Mouse (Mus musculus): ENCODE measurements around the gene Prr12. TPM values are rescaled to one million over a fixed set of nuclear protein-coding genes. Genes with fewer than 3 reads are reported as not detected.

The Prr12 gene
- polyA plus RNA-seq, 1 experiment from 2014 or later, result 10.9 TPM

DNA sequence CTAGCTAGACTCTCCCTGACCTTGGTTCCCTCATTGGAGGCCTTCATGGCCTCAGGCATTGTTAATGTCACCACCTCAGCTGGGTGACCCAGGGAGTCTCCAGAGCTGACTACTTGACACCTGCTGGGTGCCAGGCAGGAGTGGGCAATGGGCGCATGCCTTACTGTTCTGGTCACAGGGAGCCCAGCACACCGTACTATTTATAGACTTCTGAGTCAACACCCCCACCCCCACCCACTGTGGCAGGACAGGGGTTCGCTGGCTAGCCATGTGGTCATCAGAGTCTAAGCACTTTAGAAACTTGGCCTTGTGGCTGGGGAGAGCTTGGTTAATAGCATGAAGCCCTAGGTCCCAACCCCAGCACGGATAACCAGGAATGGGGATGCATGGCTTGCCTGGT is 22.7 kb upstream of the Prr12 start:
- H3K4me2 ChIP-seq (ENCODE audit: low read depth, low read length), result no peak overlapping the region
- H3K36me3 ChIP-seq (replicated peaks; ENCODE audit: control insufficient read depth, insufficient read depth, low read depth, low read length), result no peaks in the 10 kb centered on the region; the same call in none of the 2 replicates
- DNase-seq (ENCODE audit: low spot score) (no peak), ATAC-seq (replicated peaks; ENCODE audit: insufficient number of reproducible peaks, low FRiP score, low TSS enrichment, low read depth) (no peak)
- no peaks in the 10 kb centered on the region for H3K27me3 ChIP-seq (ENCODE audit: control insufficient read depth, insufficient read depth, low read length)
- H3K9ac ChIP-seq (replicated peaks; ENCODE audit: low read length), result no peak overlapping the region
- WGBS, result 84% methylated on average over 4 of the region's 4 CpGs
- H3K4me3 ChIP-seq (ENCODE audit: low read depth, low read length), result no peak overlapping the region
- no peak overlapping the region for H3K27ac ChIP-seq (replicated peaks; ENCODE audit: low read depth, low read length)
- no peaks in the 10 kb centered on the region for H3K9me3 ChIP-seq (replicated peaks; ENCODE audit: control insufficient read depth, low read length)
- H3K4me1 ChIP-seq (ENCODE audit: control insufficient read depth, insufficient read depth, low read length), result no peaks in the 10 kb centered on the region

DNA sequence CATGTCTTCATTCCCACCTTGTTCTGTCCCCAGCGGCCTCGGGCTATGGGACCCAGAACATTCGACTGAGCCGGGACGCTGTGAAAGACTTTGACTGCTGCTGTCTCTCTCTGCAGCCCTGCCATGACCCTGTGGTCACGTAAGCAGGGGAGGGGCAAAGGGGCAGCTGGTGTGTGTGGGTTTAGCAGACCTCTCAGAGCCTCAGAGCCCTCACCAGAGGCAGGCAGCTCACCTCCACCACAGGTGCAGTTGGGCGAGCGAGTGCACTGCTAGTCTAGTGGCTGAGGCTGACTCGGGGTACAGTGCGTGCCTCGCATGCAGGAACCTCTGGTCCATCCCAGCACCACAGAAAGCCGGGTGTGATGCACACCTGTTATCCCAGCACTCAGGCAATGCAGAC is 21.3 kb upstream of the Prr12 start:
- no peak overlapping the region for H3K27ac ChIP-seq (replicated peaks; ENCODE audit: low read depth, low read length)
- DNase-seq (ENCODE audit: low spot score), result no peak
- 89% methylated on average over 12 of the region's 12 CpGs for WGBS
- H3K27me3 ChIP-seq (ENCODE audit: control insufficient read depth, insufficient read depth, low read length), result no peaks in the 10 kb centered on the region
- no peaks in the 10 kb centered on the region for H3K4me1 ChIP-seq (ENCODE audit: control insufficient read depth, insufficient read depth, low read length)
- no peak overlapping the region for H3K9ac ChIP-seq (replicated peaks; ENCODE audit: low read length)
- no peak overlapping the region for H3K4me3 ChIP-seq (ENCODE audit: low read depth, low read length)
- H3K36me3 ChIP-seq (replicated peaks; ENCODE audit: control insufficient read depth, insufficient read depth, low read depth, low read length), result no peaks in the 10 kb centered on the region; the same call in none of the 2 replicates
- H3K4me2 ChIP-seq (ENCODE audit: low read depth, low read length), result no peak overlapping the region
- ATAC-seq (replicated peaks; ENCODE audit: insufficient number of reproducible peaks, low FRiP score, low TSS enrichment, low read depth), result no peak
- no peaks in the 10 kb centered on the region for H3K9me3 ChIP-seq (replicated peaks; ENCODE audit: control insufficient read depth, low read length)

GRCm38 (mm10) chr7:45073171-45073707 is 20.6 kb upstream of the Prr12 start:
- no peak for DNase-seq (ENCODE audit: low spot score)
- Histone ChIP-seq H3K4me1 (ENCODE audit: control insufficient read depth, insufficient read depth, low read length) (no peaks in the 10 kb centered on the region), H3K9me3 (replicated peaks; ENCODE audit: control insufficient read depth, low read length) (no peaks in the 10 kb centered on the region), H3K27me3 (ENCODE audit: control insufficient read depth, insufficient read depth, low read length) (no peaks in the 10 kb centered on the region), H3K4me2 (ENCODE audit: low read depth, low read length) (no peak overlapping the region), H3K9ac (replicated peaks; ENCODE audit: low read length) (no peak overlapping the region), H3K4me3 (ENCODE audit: low read depth, low read length) (no peak overlapping the region), H3K27ac (replicated peaks; ENCODE audit: low read depth, low read length) (no peak overlapping the region), H3K36me3 (replicated peaks; ENCODE audit: control insufficient read depth, insufficient read depth, low read depth, low read length) (no peaks in the 10 kb centered on the region; the same call in none of the 2 replicates)
- no peak for ATAC-seq (replicated peaks; ENCODE audit: insufficient number of reproducible peaks, low FRiP score, low TSS enrichment, low read depth)
- WGBS, result 84% methylated on average over 7 of the region's 7 CpGs

GRCm38 (mm10) chr7:45072230-45072629 is 19.5 kb upstream of the Prr12 start:
- ATAC-seq (replicated peaks; ENCODE audit: insufficient number of reproducible peaks, low FRiP score, low TSS enrichment, low read depth) (no peak), DNase-seq (ENCODE audit: low spot score) (peak; percentile 34)
- H3K27ac ChIP-seq (replicated peaks; ENCODE audit: low read depth, low read length), result no peak overlapping the region
- no peak overlapping the region for H3K9ac ChIP-seq (replicated peaks; ENCODE audit: low read length)
- H3K4me1 ChIP-seq (ENCODE audit: control insufficient read depth, insufficient read depth, low read length), result no peaks in the 10 kb centered on the region
- H3K9me3 ChIP-seq (replicated peaks; ENCODE audit: control insufficient read depth, low read length), result no peaks in the 10 kb centered on the region
- WGBS, result 77% methylated on average over 2 of the region's 2 CpGs
- H3K4me3 ChIP-seq (ENCODE audit: low read depth, low read length), result no peak overlapping the region
- H3K36me3 ChIP-seq (replicated peaks; ENCODE audit: control insufficient read depth, insufficient read depth, low read depth, low read length), result no peaks in the 10 kb centered on the region; the same call in none of the 2 replicates
- no peak overlapping the region for H3K4me2 ChIP-seq (ENCODE audit: low read depth, low read length)
- no peaks in the 10 kb centered on the region for H3K27me3 ChIP-seq (ENCODE audit: control insufficient read depth, insufficient read depth, low read length)

GRCm38 (mm10) chr7:45069671-45070070 is 17.0 kb upstream of the Prr12 start:
- Histone ChIP-seq H3K36me3 (replicated peaks; ENCODE audit: control insufficient read depth, insufficient read depth, low read depth, low read length) (no peaks in the 10 kb centered on the region; the same call in 1 of the 2 replicates), H3K9me3 (replicated peaks; ENCODE audit: control insufficient read depth, low read length) (no peaks in the 10 kb centered on the region), H3K4me1 (ENCODE audit: control insufficient read depth, insufficient read depth, low read length) (no peaks in the 10 kb centered on the region; the same call in 1 of the 2 replicates), H3K4me3 (ENCODE audit: low read depth, low read length) (no peak overlapping the region), H3K4me2 (ENCODE audit: low read depth, low read length) (no peak overlapping the region), H3K27me3 (ENCODE audit: control insufficient read depth, insufficient read depth, low read length) (no peaks in the 10 kb centered on the region), H3K9ac (replicated peaks; ENCODE audit: low read length) (no peak overlapping the region), H3K27ac (replicated peaks; ENCODE audit: low read depth, low read length) (no peak overlapping the region)
- no peak for ATAC-seq (replicated peaks; ENCODE audit: insufficient number of reproducible peaks, low FRiP score, low TSS enrichment, low read depth)
- DNase-seq (ENCODE audit: low spot score), result no peak
- WGBS, result 93% methylated on average over 2 of the region's 2 CpGs

DNA sequence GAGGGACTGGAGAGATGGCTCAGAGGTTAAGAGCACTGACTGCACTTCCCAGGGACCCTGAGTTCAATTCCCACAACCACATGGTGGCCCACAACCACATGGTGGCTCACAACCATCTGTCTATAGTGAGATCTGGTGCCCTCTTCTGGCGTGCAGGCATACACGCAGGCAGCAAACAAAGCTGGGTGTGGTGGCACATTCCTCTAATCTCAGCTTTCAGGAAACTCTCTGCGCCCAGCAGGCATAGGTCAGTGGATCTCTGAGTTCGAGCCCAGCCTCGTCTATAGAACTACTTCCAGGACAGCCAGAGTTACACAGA is 15.3 kb upstream of the Prr12 start:
- no peak overlapping the region for H3K27ac ChIP-seq (replicated peaks; ENCODE audit: low read depth, low read length)
- no peak overlapping the region for H3K4me3 ChIP-seq (ENCODE audit: low read depth, low read length)
- no peaks in the 10 kb centered on the region for H3K9me3 ChIP-seq (replicated peaks; ENCODE audit: control insufficient read depth, low read length)
- 25% methylated on average over 5 of the region's 5 CpGs for WGBS
- H3K4me2 ChIP-seq (ENCODE audit: low read depth, low read length), result no peak overlapping the region
- no peak overlapping the region for H3K9ac ChIP-seq (replicated peaks; ENCODE audit: low read length)
- H3K36me3 ChIP-seq (replicated peaks; ENCODE audit: control insufficient read depth, insufficient read depth, low read depth, low read length), result no peaks in the 10 kb centered on the region
- H3K27me3 ChIP-seq (ENCODE audit: control insufficient read depth, insufficient read depth, low read length), result no peaks in the 10 kb centered on the region
- peak; percentile 61 for DNase-seq (ENCODE audit: low spot score)
- no peaks in the 10 kb centered on the region; the same call in 1 of the 2 replicates for H3K4me1 ChIP-seq (ENCODE audit: control insufficient read depth, insufficient read depth, low read length)
- ATAC-seq (replicated peaks; ENCODE audit: insufficient number of reproducible peaks, low FRiP score, low TSS enrichment, low read depth), result no peak

DNA sequence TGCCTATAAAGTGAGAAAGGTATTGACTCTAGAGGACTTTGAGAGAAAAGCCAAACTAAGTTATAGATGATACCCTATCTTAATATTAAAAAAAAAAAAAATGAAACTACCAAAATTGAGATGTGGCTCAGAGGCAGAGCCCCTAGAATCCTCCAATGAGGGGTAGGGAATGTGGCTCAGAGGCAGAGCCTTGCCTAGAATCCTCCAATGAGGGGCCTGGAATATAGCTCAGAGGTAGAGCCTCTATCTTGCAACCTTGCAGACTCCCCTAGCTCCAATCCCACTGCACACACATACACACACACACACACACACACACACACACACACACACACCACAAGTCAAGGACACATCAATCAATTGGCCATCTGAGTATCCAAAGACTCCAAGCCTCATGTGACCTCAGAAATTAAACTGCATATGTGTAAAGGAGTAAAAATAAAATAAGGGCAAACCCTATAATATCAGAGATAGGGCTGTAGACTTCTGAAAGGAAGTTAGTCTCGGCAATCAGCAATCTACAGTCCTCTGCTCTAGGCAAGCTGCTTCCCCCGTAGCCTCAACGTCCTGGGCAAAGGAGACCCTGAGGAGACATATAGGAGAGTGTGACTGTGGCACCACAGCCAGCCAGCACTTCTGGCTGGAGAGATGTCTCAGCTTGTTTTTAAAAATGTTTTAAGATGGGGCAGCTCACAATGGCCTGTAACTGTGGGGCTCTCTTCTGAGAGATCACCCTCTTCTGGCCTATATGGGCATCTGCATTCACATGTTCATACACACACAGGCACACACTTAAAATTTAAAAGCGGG is 14.7 kb upstream of the Prr12 start:
- Histone ChIP-seq H3K4me1 (ENCODE audit: control insufficient read depth, insufficient read depth, low read length) (no peaks in the 10 kb centered on the region; the same call in 1 of the 2 replicates), H3K9ac (replicated peaks; ENCODE audit: low read length) (no peak overlapping the region), H3K9me3 (replicated peaks; ENCODE audit: control insufficient read depth, low read length) (no peaks in the 10 kb centered on the region), H3K36me3 (replicated peaks; ENCODE audit: control insufficient read depth, insufficient read depth, low read depth, low read length) (no peaks in the 10 kb centered on the region), H3K27me3 (ENCODE audit: control insufficient read depth, insufficient read depth, low read length) (no peaks in the 10 kb centered on the region), H3K27ac (replicated peaks; ENCODE audit: low read depth, low read length) (no peak overlapping the region), H3K4me2 (ENCODE audit: low read depth, low read length) (no peak overlapping the region), H3K4me3 (ENCODE audit: low read depth, low read length) (no peak overlapping the region)
- DNase-seq (ENCODE audit: low spot score) (no peak), ATAC-seq (replicated peaks; ENCODE audit: insufficient number of reproducible peaks, low FRiP score, low TSS enrichment, low read depth) (no peak)
- 73% methylated on average over 4 of the region's 4 CpGs for WGBS

GRCm38 (mm10) chr7:45062239-45062835 is 9.7 kb upstream of the Prr12 start, which contains the start of the genes Nosip and Prrg2:
TSS of gene Nosip (plus strand) at chr7:45062429.
TSS of gene Prrg2 (minus strand) at chr7:45062677.
- peak within 1 kb of the TSS; percentile 55 for H3K4me3 ChIP-seq (ENCODE audit: low read depth, low read length)
- H3K4me1 ChIP-seq (ENCODE audit: control insufficient read depth, insufficient read depth, low read length), result no peaks in the 10 kb centered on the region; the same call in 1 of the 2 replicates
- under 1% methylated on average over 31 of the region's 31 CpGs for WGBS
- peak; percentile 79 for ATAC-seq (replicated peaks; ENCODE audit: insufficient number of reproducible peaks, low FRiP score, low TSS enrichment, low read depth)
- peak within 1 kb of the TSS; percentile 82 for H3K27ac ChIP-seq (replicated peaks; ENCODE audit: low read depth, low read length)
- no peaks in the 10 kb centered on the region for H3K9me3 ChIP-seq (replicated peaks; ENCODE audit: control insufficient read depth, low read length)
- peak within 1 kb of the TSS; percentile 54 for H3K4me2 ChIP-seq (ENCODE audit: low read depth, low read length)
- no peaks in the 10 kb centered on the region for H3K27me3 ChIP-seq (ENCODE audit: control insufficient read depth, insufficient read depth, low read length)
- H3K36me3 ChIP-seq (replicated peaks; ENCODE audit: control insufficient read depth, insufficient read depth, low read depth, low read length), result no peaks in the 10 kb centered on the region
- peak; percentile 99 for DNase-seq (ENCODE audit: low spot score)
- peak within 1 kb of the TSS; percentile 60 for H3K9ac ChIP-seq (replicated peaks; ENCODE audit: low read length)

Measured in embryonic facial prominence, embryonic 11.5 days (tissue).